Mouse (Mus musculus) heart, embryonic 15.5 days (tissue): ENCODE results near the gene Rps15a. TPM values are rescaled to one million over a fixed set of nuclear protein-coding genes. Genes with fewer than 3 reads are reported as not detected.

Source experiments
- ATAC-seq: fragments of 200-750 bp; cut with Nextera tagmentation; replicated peaks from 2 replicates; pipeline ENCODE4 v1.8.0; 2017; ENCODE audit warnings: low read depth, moderate TSS enrichment; ENCODE audit not compliant: insufficient number of reproducible peaks, insufficient read depth, low FRiP score
- H3K27ac ChIP-seq: fragments of 300-500 bp; sonication (generic); 2 replicates; pipeline ENCODE4 v1.5.1; 2015; ENCODE audit warnings: mild to moderate bottlenecking, inconsistent platforms
- H3K27me3 ChIP-seq: fragments of 300-500 bp; sonication (generic); 2 replicates; pipeline ENCODE4 v1.6.1; 2015; ENCODE audit warnings: inconsistent platforms
- H3K36me3 ChIP-seq: fragments of 300-500 bp; sonication (generic); 2 replicates; pipeline ENCODE4 v1.6.1; 2015; ENCODE audit warnings: mild to moderate bottlenecking, inconsistent platforms
- H3K4me1 ChIP-seq: fragments of 300-500 bp; sonication (generic); replicated peaks from 2 replicates; pipeline ENCODE4 v1.6.1; 2015; ENCODE audit warnings: inconsistent platforms
- H3K4me2 ChIP-seq: fragments of 300-500 bp; sonication (generic); 2 replicates; pipeline ENCODE4 v1.6.1; 2015; ENCODE audit warnings: inconsistent platforms, mild to moderate bottlenecking, moderate library complexity
- H3K4me3 ChIP-seq: fragments of 300-500 bp; sonication (generic); 2 replicates; pipeline ENCODE4 v1.5.1; 2015; ENCODE audit warnings: mild to moderate bottlenecking, inconsistent platforms
- H3K9ac ChIP-seq: fragments of 300-500 bp; sonication (generic); 2 replicates; pipeline ENCODE4 v1.6.1; 2015; ENCODE audit warnings: mild to moderate bottlenecking, inconsistent platforms
- H3K9me3 ChIP-seq: fragments of 300-500 bp; sonication (generic); replicated peaks from 2 replicates; pipeline ENCODE4 v1.6.1; 2016; ENCODE audit warnings: inconsistent platforms
- WGBS: fragments of 180-500 bp; shearing (Covaris S2); methylation state at CpG from one replicate; pipeline ENCODE4 v1.1.7; 2015; ENCODE audit warnings: mixed read lengths; 5-methylcytosine and 5-hydroxymethylcytosine counted together
- polyA plus RNA-seq: library from polyadenylated mRNA; unstranded; fragments of >200 nt; fragmentation: Nextera tagmentation; extraction: Ambion mirVana; gene quantifications from 2 replicates; pipeline ENCODE4 v1.2.1, GENCODE M21; 2015

Gene Rps15a
- polyA plus RNA-seq, 1 experiment from 2014 or later: 431 TPM

GRCm38 (mm10) chr7:118126219-118126875 is 10.4 kb upstream of the Rps15a start:
- Histone ChIP-seq H3K4me1 (peaks cover 25% of the 10 kb centered on the region), H3K36me3 (peaks cover 35% of the 10 kb centered on the region), H3K9ac (no peak overlapping the region), H3K4me3 (no peak overlapping the region), H3K9me3 (no peaks in the 10 kb centered on the region), H3K27ac (no peak overlapping the region), H3K4me2 (peak overlapping the region; percentile 80; the same call in 1 of the 2 replicates), H3K27me3 (no peaks in the 10 kb centered on the region)
- 73% methylated on average over 11 of the region's 11 CpGs for WGBS
- ATAC-seq: no peak

GRCm38 (mm10) chr7:118125736-118126135 is 9.7 kb upstream of the Rps15a start:
- no peak overlapping the region for H3K9ac ChIP-seq
- no peak overlapping the region for H3K27ac ChIP-seq
- no peak overlapping the region for H3K4me3 ChIP-seq
- H3K9me3 ChIP-seq: no peaks in the 10 kb centered on the region
- no peak for ATAC-seq
- H3K36me3 ChIP-seq: peaks cover 39% of the 10 kb centered on the region
- no peaks in the 10 kb centered on the region for H3K27me3 ChIP-seq
- H3K4me1 ChIP-seq: peaks cover 25% of the 10 kb centered on the region
- no peak overlapping the region for H3K4me2 ChIP-seq

GRCm38 (mm10) chr7:118123512-118124411 is 7.8 kb upstream of the Rps15a start:
- Histone ChIP-seq H3K9ac (no peak overlapping the region), H3K27me3 (no peaks in the 10 kb centered on the region), H3K9me3 (no peaks in the 10 kb centered on the region), H3K27ac (no peak overlapping the region), H3K4me3 (no peak overlapping the region), H3K4me2 (no peak overlapping the region), H3K4me1 (peaks cover 20% of the 10 kb centered on the region), H3K36me3 (peaks cover 59% of the 10 kb centered on the region)
- ATAC-seq: no peak
- 86% methylated on average over 4 of the region's 4 CpGs for WGBS

GRCm38 (mm10) chr7:118122235-118122634 is 6.2 kb upstream of the Rps15a start:
- H3K9ac ChIP-seq: no peak overlapping the region
- no peaks in the 10 kb centered on the region for H3K27me3 ChIP-seq
- ATAC-seq: no peak
- H3K4me2 ChIP-seq: no peak overlapping the region
- H3K36me3 ChIP-seq: peaks cover 66% of the 10 kb centered on the region
- 96% methylated on average over 7 of the region's 7 CpGs for WGBS
- H3K27ac ChIP-seq: no peak overlapping the region
- H3K4me1 ChIP-seq: peaks cover 11% of the 10 kb centered on the region
- H3K9me3 ChIP-seq: no peaks in the 10 kb centered on the region
- H3K4me3 ChIP-seq: no peak overlapping the region

- Histone ChIP-seq H3K36me3 (peaks cover 56% of the 10 kb centered on the region), H3K4me2 (no peak overlapping the region), H3K4me1 (peaks cover 2% of the 10 kb centered on the region; the same call in 1 of the 2 replicates), H3K4me3 (no peak overlapping the region), H3K27ac (0 out of 2 replicates have a peak overlapping the region, but pooled peaks have one; percentile 20), H3K9me3 (no peaks in the 10 kb centered on the region), H3K9ac (no peak overlapping the region), H3K27me3 (no peaks in the 10 kb centered on the region)
- no peak for ATAC-seq
- WGBS: 73% methylated on average over 1 of the region's 1 CpGs
Measured at GRCm38 (mm10) chr7:118120654-118121053, 4.7 kb upstream of the Rps15a start.

- no peaks in the 10 kb centered on the region for H3K27me3 ChIP-seq
- 0 out of 2 replicates have a peak overlapping the region, but pooled peaks have one; percentile 20 for H3K27ac ChIP-seq
- H3K4me3 ChIP-seq: no peak overlapping the region
- ATAC-seq: no peak
- H3K4me1 ChIP-seq: peaks cover 4% of the 10 kb centered on the region
- WGBS: 71% methylated on average over 5 of the region's 5 CpGs
- no peaks in the 10 kb centered on the region for H3K9me3 ChIP-seq
- H3K36me3 ChIP-seq: peaks cover 55% of the 10 kb centered on the region
- no peak overlapping the region for H3K9ac ChIP-seq
- no peak overlapping the region for H3K4me2 ChIP-seq
Measured at GRCm38 (mm10) chr7:118119946-118120345, 4.0 kb upstream of the Rps15a start.

- peaks cover 55% of the 10 kb centered on the region for H3K36me3 ChIP-seq
- H3K9me3 ChIP-seq: no peaks in the 10 kb centered on the region
- 68% methylated on average over 2 of the region's 2 CpGs for WGBS
- ATAC-seq: no peak
- H3K9ac ChIP-seq: no peak overlapping the region
- peaks cover 13% of the 10 kb centered on the region for H3K4me1 ChIP-seq
- H3K4me3 ChIP-seq: no peak overlapping the region
- no peak overlapping the region for H3K4me2 ChIP-seq
- H3K27me3 ChIP-seq: no peaks in the 10 kb centered on the region
- H3K27ac ChIP-seq: no peak overlapping the region
Measured at GRCm38 (mm10) chr7:118119142-118119541, 3.2 kb upstream of the Rps15a start.

- H3K4me1 ChIP-seq: peaks cover 20% of the 10 kb centered on the region
- H3K9ac ChIP-seq: no peak overlapping the region
- H3K27me3 ChIP-seq: no peaks in the 10 kb centered on the region
- H3K4me2 ChIP-seq: no peak overlapping the region
- no peak for ATAC-seq
- H3K27ac ChIP-seq: no peak overlapping the region
- no peak overlapping the region for H3K4me3 ChIP-seq
- H3K9me3 ChIP-seq: no peaks in the 10 kb centered on the region
- H3K36me3 ChIP-seq: peaks cover 55% of the 10 kb centered on the region
- 78% methylated on average over 3 of the region's 3 CpGs for WGBS
Measured at GRCm38 (mm10) chr7:118118426-118118825, 2.4 kb upstream of the Rps15a start.

- 60% methylated on average over 4 of the region's 4 CpGs for WGBS
- H3K9ac ChIP-seq: no peak overlapping the region
- H3K9me3 ChIP-seq: no peaks in the 10 kb centered on the region
- H3K36me3 ChIP-seq: peaks cover 58% of the 10 kb centered on the region
- H3K27me3 ChIP-seq: no peaks in the 10 kb centered on the region
- H3K4me1 ChIP-seq: peaks cover 27% of the 10 kb centered on the region
- H3K4me3 ChIP-seq: no peak overlapping the region
- H3K4me2 ChIP-seq: no peak overlapping the region
- H3K27ac ChIP-seq: 0 out of 2 replicates have a peak overlapping the region, but pooled peaks have one; percentile 26
- no peak for ATAC-seq
Measured at GRCm38 (mm10) chr7:118117539-118118210, 1.7 kb upstream of the Rps15a start.

GRCm38 (mm10) chr7:118116787-118117538 is 975 bp upstream of the Rps15a start:
- Histone ChIP-seq H3K9me3 (no peaks in the 10 kb centered on the region), H3K4me3 (peak overlapping the region; percentile 68), H3K27ac (0 out of 2 replicates have a peak overlapping the region, but pooled peaks have one; percentile 26), H3K36me3 (peaks cover 60% of the 10 kb centered on the region), H3K4me2 (peak overlapping the region; percentile 83), H3K9ac (peak overlapping the region; percentile 69), H3K4me1 (peaks cover 34% of the 10 kb centered on the region), H3K27me3 (no peaks in the 10 kb centered on the region)
- ATAC-seq: no peak
- 21% methylated on average over 8 of the region's 8 CpGs for WGBS
